Mouse (Mus musculus) ES-E14 (cell line): Measurements from ENCODE around the gene Slc15a1.

ENCODE experiments used
- CHD2 ChIP-seq: IDR thresholded peaks from 2 replicates; pipeline ENCODE4 v1.6.1; 2014; ENCODE audit warnings: mild to moderate bottlenecking, low read depth, low read length, inconsistent platforms
- HCFC1 ChIP-seq: IDR thresholded peaks from 2 replicates; pipeline ENCODE4 v1.6.1; 2012; ENCODE audit warnings: low read length, inconsistent platforms, borderline replicate concordance; ENCODE audit not compliant: insufficient read depth
- ZC3H11A ChIP-seq: IDR thresholded peaks from 2 replicates; pipeline ENCODE4 v1.6.1; 2012; ENCODE audit warnings: low read depth, mild to moderate bottlenecking, inconsistent platforms, low read length, borderline replicate concordance
- ZNF384 ChIP-seq: IDR thresholded peaks from 2 replicates; pipeline ENCODE4 v1.6.1; 2012; ENCODE audit warnings: low read depth, low read length, inconsistent platforms

DNA sequence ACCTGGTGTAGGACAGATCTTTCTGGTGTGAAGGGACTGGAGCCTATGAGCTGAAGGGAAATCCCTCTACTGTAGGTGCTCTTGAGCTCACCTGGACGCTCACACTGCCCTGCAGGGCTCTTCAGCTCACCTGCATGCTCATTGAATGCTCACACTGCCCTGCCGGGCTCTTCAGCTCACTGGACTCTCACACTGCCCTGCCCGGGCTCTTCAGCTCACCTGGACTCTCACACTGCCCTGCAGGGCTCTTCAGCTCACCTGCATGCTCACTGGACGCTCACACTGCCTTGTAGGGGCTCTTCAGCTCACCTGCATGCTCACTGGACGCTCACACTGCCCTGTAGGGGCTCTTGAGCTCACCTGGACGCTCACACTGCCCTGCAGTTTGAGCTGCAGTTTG is 44.8 kb upstream of the Slc15a1 start:
- TF ChIP-seq ZC3H11A (no peak), CHD2 (no peak), HCFC1 (no peak), ZNF384 (no peak)
